Comparison of ENCODE assay signal across 22 mouse cellular contexts in the genomic region with DNA sequence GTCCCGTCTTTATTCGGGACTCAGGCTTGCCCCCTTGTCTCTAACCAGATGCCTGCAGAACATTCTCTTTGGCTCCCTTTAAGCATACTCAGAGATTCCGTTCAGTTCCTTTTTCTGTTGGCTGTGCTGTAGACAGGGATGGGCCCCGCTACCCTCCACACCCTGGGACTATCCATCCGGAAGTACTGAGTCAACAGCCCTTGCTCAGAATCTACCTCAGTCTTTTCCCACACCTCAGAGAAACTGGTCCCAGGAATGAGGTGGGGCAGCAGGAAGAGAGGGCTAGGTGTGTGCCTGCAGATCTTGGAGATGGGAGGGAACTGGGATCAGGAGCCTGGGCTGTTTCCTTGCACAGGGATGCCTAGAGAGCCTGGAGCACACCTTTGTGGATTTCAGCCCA.
DNase-seq lines count a peak whose midpoint lies in the region; ATAC-seq lines count a peak whose summit lies in the region.
"Had no signal": no experiment of that assay in that cellular context is flagged by ENCODE, and none has a peak within 500 bp of the region (broad histone marks: within the 10 kb centered on the region; RNA-seq: fewer than 3 reads in every experiment).

No protein-coding gene starts in this region.

- no peak for DNase-seq in heart, embryonic 10.5 days (ENCODE audit: low spot score)
- DNase-seq in thymus, postnatal 10 days (ENCODE audit: low spot score in 2 of 2) = no peak
- DNase-seq in gastrocnemius, adult 8-10 months (ENCODE audit: low spot score in 2 of 2) = no peak
- no peak for DNase-seq in right cerebral cortex, adult 2 months (ENCODE audit: low spot score in 2 of 2)
- DNase-seq: adrenal gland, adult 8-10 months; adrenal gland, postnatal 36 days; B cell, adult 2 months; cerebellum, adult 2 months; cerebellum, postnatal 10 days; embryo, embryonic 11 days; gastrocnemius, postnatal 36 days; heart, adult 11 months; heart, postnatal 14 days had no signal

- H3K36me3 ChIP-seq in heart, embryonic 12.5 days = no peaks in the 10 kb centered on the region
- no peaks in the 10 kb centered on the region for H3K36me3 ChIP-seq in heart, embryonic 10.5 days
- no peaks in the 10 kb centered on the region for H3K36me3 ChIP-seq in intestine, embryonic 15.5 days
- no peaks in the 10 kb centered on the region for H3K36me3 ChIP-seq in stomach, embryonic 14.5 days (ENCODE audit: control insufficient read depth, insufficient read depth, low read length)
- H3K36me3 ChIP-seq: embryonic facial prominence, embryonic 12.5 days; forebrain, embryonic 15.5 days; heart, embryonic 15.5 days; hindbrain, embryonic 13.5 days had no signal

- H3K4me1 ChIP-seq in heart, embryonic 12.5 days (replicated peaks) = peaks cover 6% of the 10 kb centered on the region; the same call in 1 of the 2 replicates
- peaks cover 5% of the 10 kb centered on the region for H3K4me1 ChIP-seq in heart, embryonic 10.5 days
- H3K4me1 ChIP-seq in intestine, embryonic 15.5 days (replicated peaks) = no peaks in the 10 kb centered on the region
- peaks cover 2% of the 10 kb centered on the region; the same call in 1 of the 2 replicates for H3K4me1 ChIP-seq in stomach, embryonic 14.5 days (ENCODE audit: control insufficient read depth, insufficient read depth, low read length)
- H3K4me1 ChIP-seq: forebrain, embryonic 15.5 days; heart, embryonic 15.5 days; hindbrain, embryonic 13.5 days had no signal

- peaks cover 2% of the 10 kb centered on the region; the same call in 1 of the 2 replicates for H3K27me3 ChIP-seq in heart, embryonic 12.5 days (replicated peaks)
- H3K27me3 ChIP-seq in heart, embryonic 10.5 days (ENCODE audit: insufficient read depth, poor library complexity, severe bottlenecking) = peaks cover 11% of the 10 kb centered on the region; the same call in 1 of the 2 replicates
- H3K27me3 ChIP-seq in intestine, embryonic 15.5 days (replicated peaks) = no peaks in the 10 kb centered on the region
- no peaks in the 10 kb centered on the region for H3K27me3 ChIP-seq in stomach, embryonic 14.5 days (ENCODE audit: control insufficient read depth, insufficient read depth, low read length)
- H3K27me3 ChIP-seq: embryonic facial prominence, embryonic 12.5 days; forebrain, embryonic 15.5 days; heart, embryonic 15.5 days; hindbrain, embryonic 13.5 days had no signal

- H3K27ac ChIP-seq in heart, embryonic 12.5 days (ENCODE audit: poor library complexity, severe bottlenecking) = no peak overlapping the region
- no peak overlapping the region for H3K27ac ChIP-seq in heart, embryonic 10.5 days
- H3K27ac ChIP-seq in intestine, embryonic 15.5 days = no peak overlapping the region
- no peak overlapping the region for H3K27ac ChIP-seq in stomach, embryonic 14.5 days (ENCODE audit: low read length)
- H3K27ac ChIP-seq: embryonic facial prominence, embryonic 12.5 days; forebrain, embryonic 15.5 days; heart, embryonic 15.5 days; hindbrain, embryonic 13.5 days; hindbrain, postnatal 0 days had no signal

- no peaks in the 10 kb centered on the region for H3K9me3 ChIP-seq in heart, embryonic 12.5 days (replicated peaks)
- H3K9me3 ChIP-seq in heart, embryonic 10.5 days = no peaks in the 10 kb centered on the region
- H3K9me3 ChIP-seq in intestine, embryonic 15.5 days = no peaks in the 10 kb centered on the region
- H3K9me3 ChIP-seq in stomach, embryonic 14.5 days (ENCODE audit: control insufficient read depth, low read depth, low read length) = no peaks in the 10 kb centered on the region
- H3K9me3 ChIP-seq: embryonic facial prominence, embryonic 12.5 days; forebrain, embryonic 15.5 days; heart, embryonic 15.5 days; hindbrain, embryonic 13.5 days had no signal

- 0 out of 2 replicates have a peak, but pooled peaks have one; percentile 18 for ATAC-seq in heart, embryonic 12.5 days (ENCODE audit: insufficient number of reproducible peaks, low FRiP score)
- ATAC-seq in intestine, embryonic 15.5 days = peak; percentile 82
- ATAC-seq in stomach, embryonic 14.5 days (ENCODE audit: insufficient number of reproducible peaks, insufficient read depth, low FRiP score, low read depth) = 0 out of 2 replicates have a peak, but pooled peaks have one; percentile 37
- ATAC-seq: CD4-positive, CD25-positive, alpha-beta regulatory T cell, adult 4 months; forebrain, embryonic 15.5 days; hindbrain, postnatal 0 days had no signal

- WGBS in heart, embryonic 12.5 days = 72% methylated on average over 5 of the region's 5 CpGs
- WGBS in heart, embryonic 10.5 days = 65% methylated on average over 5 of the region's 5 CpGs
- WGBS in intestine, embryonic 15.5 days = 69% methylated on average over 5 of the region's 5 CpGs
- 76% methylated on average over 5 of the region's 5 CpGs for WGBS in stomach, embryonic 14.5 days

- H3K4me3 ChIP-seq in heart, embryonic 12.5 days = no peak overlapping the region
- H3K4me3 ChIP-seq in heart, embryonic 10.5 days = no peak overlapping the region
- no peak overlapping the region for H3K4me3 ChIP-seq in intestine, embryonic 15.5 days (replicated peaks)
- no peak overlapping the region for H3K4me3 ChIP-seq in stomach, embryonic 14.5 days (ENCODE audit: low read depth, low read length)
- H3K4me3 ChIP-seq: embryonic facial prominence, embryonic 12.5 days; forebrain, embryonic 15.5 days; heart, embryonic 15.5 days; hindbrain, embryonic 13.5 days had no signal

- no peak overlapping the region for H3K4me2 ChIP-seq in heart, embryonic 12.5 days
- H3K4me2 ChIP-seq in intestine, embryonic 15.5 days (replicated peaks) = no peak overlapping the region
- H3K4me2 ChIP-seq in stomach, embryonic 14.5 days (replicated peaks; ENCODE audit: low read depth, low read length) = no peak overlapping the region
- H3K4me2 ChIP-seq: embryonic facial prominence, embryonic 12.5 days; forebrain, embryonic 15.5 days; heart, embryonic 15.5 days; hindbrain, embryonic 13.5 days had no signal

- no peak overlapping the region for H3K9ac ChIP-seq in heart, embryonic 12.5 days
- no peak overlapping the region for H3K9ac ChIP-seq in intestine, embryonic 15.5 days
- no peak overlapping the region for H3K9ac ChIP-seq in stomach, embryonic 14.5 days (replicated peaks; ENCODE audit: low read depth, low read length)
- H3K9ac ChIP-seq: embryonic facial prominence, embryonic 12.5 days; forebrain, embryonic 15.5 days; heart, embryonic 15.5 days; hindbrain, embryonic 13.5 days had no signal

Comparison
In these comparisons a context has a peak if more than half of its experiments do, and no peak if none do; other contexts are left out.
1. ATAC-seq: peak in every context shown above with its lines; median percentile 82 in intestine, embryonic 15.5 days; 37 in stomach, embryonic 14.5 days; 18 in heart, embryonic 12.5 days.